13 mouse cellular contexts compared by ENCODE assay signal in the genomic region with DNA sequence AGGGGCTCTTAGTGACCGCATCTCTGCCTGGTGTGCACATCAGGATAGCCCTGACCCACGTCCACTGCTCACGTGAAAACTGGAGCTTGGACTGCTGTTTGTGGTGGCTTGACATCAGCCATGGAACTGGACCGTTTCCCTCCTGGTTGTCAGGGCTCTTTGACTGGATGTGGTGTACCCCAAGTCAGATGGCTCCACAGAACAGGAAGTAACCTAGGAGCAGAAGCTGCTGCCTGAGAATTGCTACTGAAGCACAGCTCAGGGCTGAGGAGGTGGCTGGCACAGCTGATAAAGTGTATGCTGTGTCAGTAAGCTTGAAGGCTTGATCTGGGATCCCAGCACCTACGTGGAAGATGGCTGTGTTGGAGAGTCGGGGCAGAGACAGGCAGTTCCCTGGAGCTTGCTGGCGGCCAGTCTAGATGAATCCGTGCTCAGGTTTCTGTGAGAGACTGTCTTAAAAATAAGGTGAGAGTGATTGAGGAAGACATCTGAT.
"Had no signal": no experiment of that assay in that cellular context is flagged by ENCODE, and none has a peak within 500 bp of the region (broad histone marks: within the 10 kb centered on the region; RNA-seq: fewer than 3 reads in every experiment).

No protein-coding gene starts in this region.

- H3K9me3 ChIP-seq: liver, embryonic 15.5 days; midbrain, embryonic 13.5 days; stomach, embryonic 15.5 days had no signal

- H3K27ac ChIP-seq: left cerebral cortex, adult 2 months; liver, embryonic 15.5 days; macrophage; midbrain, embryonic 13.5 days; stomach, embryonic 15.5 days had no signal

- H3K4me2 ChIP-seq: liver, embryonic 11.5 days; liver, embryonic 15.5 days; midbrain, embryonic 13.5 days; stomach, embryonic 15.5 days had no signal

- ATAC-seq: lung, postnatal 0 days; midbrain, embryonic 13.5 days had no signal

- H3K27me3 ChIP-seq: liver, embryonic 15.5 days; midbrain, embryonic 13.5 days; stomach, embryonic 15.5 days had no signal

- H3K9ac ChIP-seq: liver, embryonic 15.5 days; midbrain, embryonic 13.5 days; stomach, embryonic 15.5 days had no signal

- H3K4me3 ChIP-seq: left cerebral cortex, adult 2 months; liver, embryonic 15.5 days; midbrain, embryonic 13.5 days; stomach, embryonic 15.5 days had no signal

- DNase-seq: kidney, adult 18-20 months; kidney, postnatal 14 days; lung, adult 2 months; right cerebral cortex, postnatal 4 days; thymus, adult 2 months; thymus, postnatal 25 days had no signal

- H3K36me3 ChIP-seq: liver, embryonic 15.5 days; midbrain, embryonic 13.5 days had no signal
